ENCODE assay signal across 9 mouse cellular contexts in the genomic region with DNA sequence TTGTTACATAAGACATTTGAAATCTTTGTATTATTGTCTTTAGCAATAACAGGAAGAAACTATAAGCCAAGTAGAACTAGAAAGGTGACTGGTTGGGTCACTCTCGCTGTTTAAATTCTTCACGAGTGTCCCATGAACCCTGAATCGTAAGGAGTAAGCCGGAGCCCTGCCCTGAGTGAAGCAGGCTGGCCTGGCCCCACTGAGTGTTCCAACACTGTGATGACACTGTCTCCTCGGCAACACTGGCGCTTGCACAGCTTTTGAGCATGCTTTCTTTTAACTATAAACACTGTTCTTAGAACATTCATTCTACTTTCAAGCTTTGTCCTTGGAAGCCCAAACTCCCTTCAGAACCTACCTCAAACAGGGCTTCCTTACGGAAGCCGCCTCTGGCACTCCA. TPM values are rescaled to one million over a fixed set of nuclear protein-coding genes. Genes with fewer than 3 reads are reported as not detected.
A peak's percentile ranks its signal among the peaks of the same experiment; 100 is the strongest.
DNase-seq lines count a peak whose midpoint lies in the region.
"Had no signal": no experiment of that assay in that cellular context is flagged by ENCODE, and none has a peak within 500 bp of the region (broad histone marks: within the 10 kb centered on the region; RNA-seq: fewer than 3 reads in every experiment).

No protein-coding gene starts in this region.

- DNase-seq in kidney, postnatal 10 days = peak; percentile 29
- DNase-seq in kidney, adult 11 months = no peak
- DNase-seq in NIH3T3 (ENCODE audit: low read depth) = peak; percentile 8
- DNase-seq in gastrocnemius, postnatal 10 days = peak; percentile 27
- DNase-seq in lung, postnatal 10 days = peak; percentile 77
- DNase-seq in thymus, postnatal 4 days = no peak
- DNase-seq in adrenal gland, adult 2 months = no peak
- DNase-seq: cerebellum, adult 11-12 months; liver had no signal

RNA-seq across cellular contexts. Expression of a gene that starts 57.1 kb away (rescaled TPM):
- total RNA-seq in gastrocnemius, postnatal 10 days (2021) = 10 to 100 TPM; 11.5 to 14.8 TPM
- total RNA-seq in adrenal gland, adult 2 months (2021) = 10 to 100 TPM; 17.5 to 18.4 TPM
- polyA plus RNA-seq in adrenal gland, adult 2 months (2012; rRNA removed) = 3.9 and 5.6 TPM in 2 replicates

RNA-seq across cellular contexts. Expression of a gene that starts 57.4 kb away (rescaled TPM):
- total RNA-seq in gastrocnemius, postnatal 10 days (2021) = 1 to 10 TPM; 6.6 to 7.7 TPM
- total RNA-seq in adrenal gland, adult 2 months (2021) = 1 to 10 TPM; 6.5 to 7.4 TPM
- 6.1 and 10.0 TPM in 2 replicates for polyA plus RNA-seq in adrenal gland, adult 2 months (2012; rRNA removed)

Comparison
In these comparisons a context has a peak if more than half of its experiments do, and no peak if none do; other contexts are left out.
1. DNase-seq: peak in kidney, postnatal 10 days (single experiment), NIH3T3 (single experiment), gastrocnemius, postnatal 10 days (single experiment) and lung, postnatal 10 days (single experiment); none in kidney, adult 11 months (single experiment), thymus, postnatal 4 days (single experiment) and adrenal gland, adult 2 months (single experiment).